Mouse (Mus musculus): ENCODE results near the gene Zfhx3. TPM values are rescaled to one million over a fixed set of nuclear protein-coding genes. Genes with fewer than 3 reads are reported as not detected.

Zfhx3 gene
- polyA plus RNA-seq, 1 experiment from 2014 or later = 15.7 TPM

DNA sequence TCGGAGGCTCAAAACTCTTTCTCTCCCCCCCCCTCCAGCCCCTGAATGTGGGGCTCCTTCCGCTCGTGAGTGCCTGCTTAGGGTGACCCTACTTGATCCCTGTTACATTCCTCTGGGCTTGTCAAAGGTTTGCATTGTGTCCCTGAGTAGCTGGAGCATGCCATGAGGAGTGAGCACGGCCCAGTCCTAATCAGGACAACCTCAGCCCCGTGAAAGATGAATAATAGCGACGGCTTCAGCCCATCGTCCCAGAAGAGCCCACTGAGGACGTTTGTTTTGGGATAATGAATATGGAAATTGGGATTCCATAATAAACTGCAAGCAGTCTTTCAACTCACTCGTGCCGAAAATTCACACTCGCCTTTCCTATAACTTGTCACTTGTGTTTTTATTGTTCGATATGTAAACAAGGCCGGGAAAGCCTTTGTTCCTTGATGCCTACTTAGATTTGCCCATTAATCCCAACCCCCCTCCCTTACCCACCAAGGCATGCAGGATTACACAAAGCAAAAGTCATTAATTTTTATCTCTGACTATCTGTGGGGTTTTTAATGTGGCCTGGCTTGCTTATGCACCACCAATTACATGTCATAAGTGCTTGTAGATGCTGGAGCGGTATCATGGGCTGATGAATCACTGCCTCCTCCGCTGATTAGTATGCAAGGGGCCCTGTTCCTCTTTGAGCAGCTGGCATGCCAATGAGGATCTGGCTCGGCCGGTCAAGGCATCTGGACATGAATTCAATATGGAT is 512.3 kb downstream of the Zfhx3 start:
- H3K4me2 ChIP-seq (ENCODE audit: low read length) = no peak overlapping the region
- H3K4me3 ChIP-seq (ENCODE audit: low read depth, low read length) = no peak overlapping the region
- WGBS = 72% methylated on average over 18 of the region's 18 CpGs
- no peaks in the 10 kb centered on the region for H3K4me1 ChIP-seq (replicated peaks; ENCODE audit: control insufficient read depth, insufficient read depth, low read length)
- H3K27me3 ChIP-seq (replicated peaks; ENCODE audit: control insufficient read depth, insufficient read depth, low read length) = no peaks in the 10 kb centered on the region
- DNase-seq (ENCODE audit: low spot score) = no peak
- H3K9ac ChIP-seq (ENCODE audit: low read length) = no peak overlapping the region
- no peaks in the 10 kb centered on the region for H3K36me3 ChIP-seq (ENCODE audit: control insufficient read depth, insufficient read depth, low read length)
- H3K27ac ChIP-seq (ENCODE audit: low read depth) = no peak overlapping the region
- no peak for ATAC-seq (replicated peaks; ENCODE audit: low FRiP score, low TSS enrichment, low read depth)
- H3K9me3 ChIP-seq (ENCODE audit: control insufficient read depth, low read length) = peaks cover 3% of the 10 kb centered on the region; the same call in 1 of the 2 replicates

DNA sequence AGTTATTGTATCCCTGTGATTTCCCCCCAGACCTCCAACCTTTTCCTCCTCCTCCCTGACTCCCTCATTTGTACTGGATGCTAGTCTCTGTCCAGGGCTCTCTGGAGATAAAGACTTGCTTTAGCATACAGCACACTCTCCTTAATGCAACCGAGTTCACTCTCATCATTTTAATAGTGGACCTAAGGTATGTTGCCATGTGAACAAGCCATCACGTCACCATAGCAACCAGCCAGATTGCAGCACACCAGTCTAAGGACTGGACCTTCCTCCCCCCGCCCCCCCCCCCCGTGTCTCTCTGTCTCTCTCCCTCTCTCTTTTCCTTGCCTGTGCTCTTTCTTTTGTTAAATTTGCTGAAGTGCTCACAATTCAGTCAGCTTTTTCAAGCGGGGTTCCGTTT is 524.2 kb downstream of the Zfhx3 start:
- ATAC-seq (replicated peaks; ENCODE audit: low FRiP score, low TSS enrichment, low read depth) (no peak), DNase-seq (ENCODE audit: low spot score) (no peak)
- Histone ChIP-seq H3K27me3 (replicated peaks; ENCODE audit: control insufficient read depth, insufficient read depth, low read length) (no peaks in the 10 kb centered on the region), H3K9ac (ENCODE audit: low read length) (no peak overlapping the region), H3K9me3 (ENCODE audit: control insufficient read depth, low read length) (no peaks in the 10 kb centered on the region), H3K27ac (ENCODE audit: low read depth) (no peak overlapping the region), H3K36me3 (ENCODE audit: control insufficient read depth, insufficient read depth, low read length) (no peaks in the 10 kb centered on the region), H3K4me1 (replicated peaks; ENCODE audit: control insufficient read depth, insufficient read depth, low read length) (no peaks in the 10 kb centered on the region), H3K4me3 (ENCODE audit: low read depth, low read length) (no peak overlapping the region), H3K4me2 (ENCODE audit: low read length) (no peak overlapping the region)
- 68% methylated on average over 6 of the region's 6 CpGs for WGBS

GRCm38 (mm10) chr8:108467172-108468035 is 525.0 kb downstream of the Zfhx3 start:
- no peak overlapping the region for H3K4me3 ChIP-seq (ENCODE audit: low read depth, low read length)
- H3K27ac ChIP-seq (ENCODE audit: low read depth) = no peak overlapping the region
- H3K36me3 ChIP-seq (ENCODE audit: control insufficient read depth, insufficient read depth, low read length) = no peaks in the 10 kb centered on the region
- DNase-seq (ENCODE audit: low spot score) = no peak
- H3K9ac ChIP-seq (ENCODE audit: low read length) = no peak overlapping the region
- H3K4me1 ChIP-seq (replicated peaks; ENCODE audit: control insufficient read depth, insufficient read depth, low read length) = no peaks in the 10 kb centered on the region
- H3K27me3 ChIP-seq (replicated peaks; ENCODE audit: control insufficient read depth, insufficient read depth, low read length) = no peaks in the 10 kb centered on the region
- 80% methylated on average over 19 of the region's 19 CpGs for WGBS
- no peaks in the 10 kb centered on the region for H3K9me3 ChIP-seq (ENCODE audit: control insufficient read depth, low read length)
- ATAC-seq (replicated peaks; ENCODE audit: low FRiP score, low TSS enrichment, low read depth) = no peak
- no peak overlapping the region for H3K4me2 ChIP-seq (ENCODE audit: low read length)

DNA sequence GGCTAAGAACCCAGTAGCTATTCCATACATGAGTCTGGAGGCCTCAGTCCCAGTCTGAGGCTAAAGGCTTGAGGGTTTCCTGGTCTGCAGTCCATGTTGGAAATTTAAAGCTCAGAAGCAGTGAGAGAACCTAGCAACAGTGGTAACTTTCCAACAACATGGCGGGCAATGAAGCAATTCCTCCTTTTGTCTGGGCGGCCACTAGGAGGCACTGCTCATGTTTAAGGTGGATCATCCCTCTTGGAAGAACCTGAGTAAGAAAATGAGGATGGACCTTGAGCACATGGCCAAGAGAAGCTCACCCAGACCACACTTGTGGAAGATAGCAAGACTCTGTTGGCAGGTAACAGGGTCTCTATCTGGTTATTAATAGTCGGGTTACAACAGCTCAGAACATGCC is 527.8 kb downstream of the Zfhx3 start:
- H3K4me3 ChIP-seq (ENCODE audit: low read depth, low read length) = no peak overlapping the region
- ATAC-seq (replicated peaks; ENCODE audit: low FRiP score, low TSS enrichment, low read depth) (no peak), DNase-seq (ENCODE audit: low spot score) (no peak)
- H3K36me3 ChIP-seq (ENCODE audit: control insufficient read depth, insufficient read depth, low read length) = no peaks in the 10 kb centered on the region
- no peaks in the 10 kb centered on the region; the same call in 1 of the 2 replicates for H3K27me3 ChIP-seq (replicated peaks; ENCODE audit: control insufficient read depth, insufficient read depth, low read length)
- H3K9ac ChIP-seq (ENCODE audit: low read length) = no peak overlapping the region
- H3K9me3 ChIP-seq (ENCODE audit: control insufficient read depth, low read length) = no peaks in the 10 kb centered on the region
- no peak overlapping the region for H3K4me2 ChIP-seq (ENCODE audit: low read length)
- no peak overlapping the region for H3K27ac ChIP-seq (ENCODE audit: low read depth)
- peaks cover 5% of the 10 kb centered on the region; the same call in 1 of the 2 replicates for H3K4me1 ChIP-seq (replicated peaks; ENCODE audit: control insufficient read depth, insufficient read depth, low read length)
- WGBS = 92% methylated on average over 3 of the region's 3 CpGs

DNA sequence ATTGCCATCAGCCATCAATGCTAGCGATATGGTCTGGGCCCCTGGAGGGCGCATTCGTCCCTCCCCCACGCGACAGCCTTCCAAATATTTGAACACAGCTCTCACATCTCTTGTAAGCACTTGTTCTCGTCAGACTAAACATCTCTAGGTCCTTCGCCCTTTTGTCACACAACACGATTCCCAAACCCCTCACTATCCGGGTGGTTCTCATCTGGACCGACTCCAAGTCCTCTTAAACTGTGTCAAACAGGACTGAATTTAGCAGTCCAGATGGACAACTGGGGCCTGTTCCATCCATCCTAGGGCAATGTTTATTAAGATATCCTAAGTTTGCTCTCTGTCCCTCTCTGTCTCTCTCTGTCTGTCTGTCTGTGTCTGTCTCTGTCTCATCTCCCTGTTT is 532.1 kb downstream of the Zfhx3 start:
- Histone ChIP-seq H3K4me2 (ENCODE audit: low read length) (no peak overlapping the region), H3K27ac (ENCODE audit: low read depth) (no peak overlapping the region), H3K9ac (ENCODE audit: low read length) (no peak overlapping the region), H3K36me3 (ENCODE audit: control insufficient read depth, insufficient read depth, low read length) (no peaks in the 10 kb centered on the region), H3K4me1 (replicated peaks; ENCODE audit: control insufficient read depth, insufficient read depth, low read length) (peaks cover 7% of the 10 kb centered on the region; the same call in 1 of the 2 replicates), H3K4me3 (ENCODE audit: low read depth, low read length) (no peak overlapping the region), H3K9me3 (ENCODE audit: control insufficient read depth, low read length) (no peaks in the 10 kb centered on the region), H3K27me3 (replicated peaks; ENCODE audit: control insufficient read depth, insufficient read depth, low read length) (no peaks in the 10 kb centered on the region; the same call in 1 of the 2 replicates)
- ATAC-seq (replicated peaks; ENCODE audit: low FRiP score, low TSS enrichment, low read depth) (no peak; the same call in 1 of the 2 replicates), DNase-seq (ENCODE audit: low spot score) (peak; percentile 72)
- WGBS = 39% methylated on average over 10 of the region's 10 CpGs

DNA sequence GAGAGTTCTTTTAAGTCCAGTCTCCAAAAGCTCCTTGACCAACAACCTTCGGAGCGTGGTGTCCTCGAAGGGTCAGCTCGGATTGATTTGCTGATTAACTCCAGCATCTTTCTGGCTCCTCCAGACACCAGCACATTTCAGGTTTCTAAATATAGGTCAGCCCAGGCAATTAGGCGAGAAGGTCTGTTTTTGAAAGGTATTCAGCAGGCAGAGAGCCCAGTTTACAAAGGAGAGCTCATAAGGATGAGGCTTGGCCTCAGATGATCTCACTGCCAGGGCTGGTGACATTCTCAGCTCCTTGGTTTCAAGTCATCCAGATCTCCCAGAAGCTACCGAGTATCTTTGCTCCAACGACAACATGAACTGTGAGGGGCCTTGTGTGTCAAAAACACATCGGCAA is 535.7 kb downstream of the Zfhx3 start:
- no peak overlapping the region for H3K4me2 ChIP-seq (ENCODE audit: low read length)
- no peak overlapping the region for H3K27ac ChIP-seq (ENCODE audit: low read depth)
- H3K9me3 ChIP-seq (ENCODE audit: control insufficient read depth, low read length) = no peaks in the 10 kb centered on the region
- no peaks in the 10 kb centered on the region for H3K27me3 ChIP-seq (replicated peaks; ENCODE audit: control insufficient read depth, insufficient read depth, low read length)
- DNase-seq (ENCODE audit: low spot score) (no peak), ATAC-seq (replicated peaks; ENCODE audit: low FRiP score, low TSS enrichment, low read depth) (no peak)
- no peak overlapping the region for H3K4me3 ChIP-seq (ENCODE audit: low read depth, low read length)
- WGBS = 69% methylated on average over 8 of the region's 8 CpGs
- no peaks in the 10 kb centered on the region for H3K36me3 ChIP-seq (ENCODE audit: control insufficient read depth, insufficient read depth, low read length)
- no peak overlapping the region for H3K9ac ChIP-seq (ENCODE audit: low read length)
- H3K4me1 ChIP-seq (replicated peaks; ENCODE audit: control insufficient read depth, insufficient read depth, low read length) = peaks cover 11% of the 10 kb centered on the region

DNA sequence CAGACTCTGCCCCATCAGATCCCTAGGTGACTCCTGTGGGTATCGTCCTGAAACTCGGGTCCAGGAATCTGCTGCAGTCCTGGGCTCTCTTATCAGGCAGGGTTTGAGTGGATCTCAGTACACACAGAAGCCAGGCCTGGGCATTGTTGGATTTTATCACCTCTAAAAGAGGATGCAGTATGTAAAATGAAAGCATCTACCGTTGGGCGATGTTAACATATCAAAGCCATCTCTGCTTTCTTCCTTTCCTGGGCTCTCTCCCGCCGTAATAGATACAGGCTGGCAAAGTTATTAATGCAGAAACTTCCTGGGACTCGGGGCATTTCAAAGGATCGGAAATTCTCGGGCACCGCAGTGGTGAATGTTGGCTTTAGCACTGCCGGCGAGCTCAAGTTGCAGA is 537.7 kb downstream of the Zfhx3 start:
- no peak overlapping the region for H3K9ac ChIP-seq (ENCODE audit: low read length)
- H3K4me3 ChIP-seq (ENCODE audit: low read depth, low read length) = no peak overlapping the region
- H3K9me3 ChIP-seq (ENCODE audit: control insufficient read depth, low read length) = no peaks in the 10 kb centered on the region
- WGBS = 68% methylated on average over 12 of the region's 12 CpGs
- H3K27ac ChIP-seq (ENCODE audit: low read depth) = no peak overlapping the region
- ATAC-seq (replicated peaks; ENCODE audit: low FRiP score, low TSS enrichment, low read depth) (no peak), DNase-seq (ENCODE audit: low spot score) (no peak)
- peaks cover 7% of the 10 kb centered on the region for H3K4me1 ChIP-seq (replicated peaks; ENCODE audit: control insufficient read depth, insufficient read depth, low read length)
- H3K4me2 ChIP-seq (ENCODE audit: low read length) = no peak overlapping the region
- no peaks in the 10 kb centered on the region for H3K36me3 ChIP-seq (ENCODE audit: control insufficient read depth, insufficient read depth, low read length)
- H3K27me3 ChIP-seq (replicated peaks; ENCODE audit: control insufficient read depth, insufficient read depth, low read length) = no peaks in the 10 kb centered on the region

- no peak overlapping the region for H3K27ac ChIP-seq (ENCODE audit: low read depth)
- DNase-seq (ENCODE audit: low spot score) = no peak
- peak; percentile 66 for ATAC-seq (replicated peaks; ENCODE audit: low FRiP score, low TSS enrichment, low read depth)
- no peak overlapping the region for H3K9ac ChIP-seq (ENCODE audit: low read length)
- H3K9me3 ChIP-seq (ENCODE audit: control insufficient read depth, low read length) = no peaks in the 10 kb centered on the region
- 25% methylated on average over 11 of the region's 11 CpGs for WGBS
- H3K4me3 ChIP-seq (ENCODE audit: low read depth, low read length) = no peak overlapping the region
- peaks cover 4% of the 10 kb centered on the region for H3K4me1 ChIP-seq (replicated peaks; ENCODE audit: control insufficient read depth, insufficient read depth, low read length)
- H3K36me3 ChIP-seq (ENCODE audit: control insufficient read depth, insufficient read depth, low read length) = no peaks in the 10 kb centered on the region
- no peak overlapping the region for H3K4me2 ChIP-seq (ENCODE audit: low read length)
- H3K27me3 ChIP-seq (replicated peaks; ENCODE audit: control insufficient read depth, insufficient read depth, low read length) = no peaks in the 10 kb centered on the region
These were observed 538.8 kb downstream of the Zfhx3 start for GRCm38 (mm10) chr8:108481167-108481815.
